Mouse (Mus musculus) thymus, postnatal 0 days (tissue): ENCODE data around the gene Xxylt1. TPM values are rescaled to one million over a fixed set of nuclear protein-coding genes. Genes with fewer than 3 reads are reported as not detected.

Experiments
- DNase-seq: peaks from one replicate; pipeline ENCODE4 v3.0.0-alpha.2; 2015; ENCODE audit warnings: low spot score
- polyA plus RNA-seq: library from polyadenylated mRNA; unstranded; fragments of >200 nt; fragmentation: Nextera tagmentation; extraction: Ambion mirVana; gene quantifications from 2 replicates; pipeline ENCODE4 v1.2.1, GENCODE M21; 2015

Xxylt1 gene
- polyA plus RNA-seq, 1 experiment from 2014 or later: 9.0 TPM

GRCm38 (mm10) chr16:31024997-31025396 is 56.2 kb downstream of the Xxylt1 start:
- no peak for DNase-seq

- DNase-seq: no peak
Observed at GRCm38 (mm10) chr16:31024221-31024620, 57.0 kb downstream of the Xxylt1 start.

- DNase-seq: no peak
Observed at GRCm38 (mm10) chr16:31023803-31024202, 57.4 kb downstream of the Xxylt1 start.

- no peak for DNase-seq
Observed at GRCm38 (mm10) chr16:31022287-31022686, 58.9 kb downstream of the Xxylt1 start.

GRCm38 (mm10) chr16:31019514-31019913 is 61.7 kb downstream of the Xxylt1 start:
- no peak for DNase-seq

- DNase-seq: no peak
Observed at GRCm38 (mm10) chr16:31017687-31018413, 63.4 kb downstream of the Xxylt1 start.

GRCm38 (mm10) chr16:31016669-31017068 is 64.6 kb downstream of the Xxylt1 start:
- no peak for DNase-seq

- peak; percentile 34 for DNase-seq
Observed at GRCm38 (mm10) chr16:31016169-31016568, 65.1 kb downstream of the Xxylt1 start.

- DNase-seq: no peak
Observed at GRCm38 (mm10) chr16:31015271-31015670, 66.0 kb downstream of the Xxylt1 start.

- DNase-seq: no peak
Observed at GRCm38 (mm10) chr16:31012236-31012635, 69.0 kb downstream of the Xxylt1 start.

- peak; percentile 49 for DNase-seq
Observed at GRCm38 (mm10) chr16:31010443-31010842, 70.8 kb downstream of the Xxylt1 start.

GRCm38 (mm10) chr16:31008326-31008725 is 72.9 kb downstream of the Xxylt1 start:
- DNase-seq: no peak

GRCm38 (mm10) chr16:31007582-31007981 is 73.7 kb downstream of the Xxylt1 start:
- no peak for DNase-seq

GRCm38 (mm10) chr16:31005693-31006092 is 75.5 kb downstream of the Xxylt1 start:
- DNase-seq: no peak

- DNase-seq: peak; percentile 30
Observed at GRCm38 (mm10) chr16:31004321-31004682, 76.9 kb downstream of the Xxylt1 start.

- peak; percentile 41 for DNase-seq
Observed at GRCm38 (mm10) chr16:31003592-31004320, 77.5 kb downstream of the Xxylt1 start.

- DNase-seq: no peak
Observed at GRCm38 (mm10) chr16:31002926-31003325, 78.3 kb downstream of the Xxylt1 start.

- DNase-seq: no peak
Observed at GRCm38 (mm10) chr16:31002117-31002516, 79.1 kb downstream of the Xxylt1 start.

GRCm38 (mm10) chr16:30998711-30999110 is 82.5 kb downstream of the Xxylt1 start:
- no peak for DNase-seq

GRCm38 (mm10) chr16:30998048-30998447 is 83.2 kb downstream of the Xxylt1 start:
- no peak for DNase-seq

- no peak for DNase-seq
Observed at GRCm38 (mm10) chr16:30995446-30995845, 85.8 kb downstream of the Xxylt1 start.

GRCm38 (mm10) chr16:30994881-30995280 is 86.4 kb downstream of the Xxylt1 start:
- DNase-seq: no peak

- no peak for DNase-seq
Observed at GRCm38 (mm10) chr16:30994296-30994695, 86.9 kb downstream of the Xxylt1 start.
